Mouse (Mus musculus): ENCODE data around the gene Ndc1. TPM values are rescaled to one million over a fixed set of nuclear protein-coding genes. Genes with fewer than 3 reads are reported as not detected.

Ndc1 gene
- total and polyA plus RNA-seq, 3 experiments: 10.2 to 15.4 (median 11.3) TPM

- no peak for DNase-seq
- Histone ChIP-seq H3K9ac (ENCODE audit: low read depth, low read length) (no peak overlapping the region), H3K36me3 (ENCODE audit: control insufficient read depth, insufficient read depth, low read length) (no peaks in the 10 kb centered on the region), H3K27ac (no peak overlapping the region), H3K79me2 (replicated peaks; ENCODE audit: control insufficient read depth, insufficient read depth, low read length) (no peaks in the 10 kb centered on the region), H3K4me1 (ENCODE audit: control insufficient read depth, insufficient read depth, low read length) (no peaks in the 10 kb centered on the region), H3K4me3 (no peak overlapping the region), H3K27me3 (ENCODE audit: control insufficient read depth, insufficient read depth, low read length) (peaks cover 5% of the 10 kb centered on the region)
- TF ChIP-seq CTCF (IDR thresholded peaks at IDR 0.05) (no peak), EP300 (IDR thresholded peaks at IDR 0.05; ENCODE audit: insufficient read depth, low read depth, low read length) (no peak), POLR2A (IDR thresholded peaks at IDR 0.05; ENCODE audit: insufficient read depth, low read depth, low read length) (no peak)
- 95% methylated on average over 7 of the region's 7 CpGs for WGBS
- intact Hi-C loops (cut with DNase I): no loop called here
These were observed 68.9 kb downstream of the Ndc1 start for GRCm38 (mm10) chr4:107436476-107436875.

- Histone ChIP-seq H3K27ac (no peak overlapping the region), H3K4me3 (no peak overlapping the region), H3K27me3 (ENCODE audit: control insufficient read depth, insufficient read depth, low read length) (peaks cover 4% of the 10 kb centered on the region), H3K36me3 (ENCODE audit: control insufficient read depth, insufficient read depth, low read length) (no peaks in the 10 kb centered on the region), H3K9ac (ENCODE audit: low read depth, low read length) (no peak overlapping the region), H3K79me2 (replicated peaks; ENCODE audit: control insufficient read depth, insufficient read depth, low read length) (no peaks in the 10 kb centered on the region), H3K4me1 (ENCODE audit: control insufficient read depth, insufficient read depth, low read length) (no peaks in the 10 kb centered on the region)
- TF ChIP-seq POLR2A (IDR thresholded peaks at IDR 0.05; ENCODE audit: insufficient read depth, low read depth, low read length): no peak
- TF ChIP-seq CTCF (IDR thresholded peaks at IDR 0.05): no peak
- no peak for TF ChIP-seq EP300 (IDR thresholded peaks at IDR 0.05; ENCODE audit: insufficient read depth, low read depth, low read length)
- intact Hi-C loops (cut with DNase I): no loop called here
- DNase-seq: no peak
- WGBS: 93% methylated on average over 8 of the region's 8 CpGs
These were observed 71.2 kb downstream of the Ndc1 start for GRCm38 (mm10) chr4:107438741-107439140.

- 0 out of 2 replicates have a peak overlapping the region, but pooled peaks have one; percentile 16 for H3K4me3 ChIP-seq
- H3K4me1 ChIP-seq (ENCODE audit: control insufficient read depth, insufficient read depth, low read length): no peaks in the 10 kb centered on the region
- 27% methylated on average over 13 of the region's 13 CpGs for WGBS
- intact Hi-C loops (cut with DNase I): no loop called here
- DNase-seq: no peak
- H3K9ac ChIP-seq (ENCODE audit: low read depth, low read length): no peak overlapping the region
- H3K27me3 ChIP-seq (ENCODE audit: control insufficient read depth, insufficient read depth, low read length): peaks cover 4% of the 10 kb centered on the region
- no peak overlapping the region for H3K27ac ChIP-seq
- no peaks in the 10 kb centered on the region for H3K79me2 ChIP-seq (replicated peaks; ENCODE audit: control insufficient read depth, insufficient read depth, low read length)
- TF ChIP-seq EP300 (IDR thresholded peaks at IDR 0.05; ENCODE audit: insufficient read depth, low read depth, low read length) (no peak), POLR2A (IDR thresholded peaks at IDR 0.05; ENCODE audit: insufficient read depth, low read depth, low read length) (no peak), CTCF (IDR thresholded peaks at IDR 0.05) (no peak)
- H3K36me3 ChIP-seq (ENCODE audit: control insufficient read depth, insufficient read depth, low read length): no peaks in the 10 kb centered on the region
These were observed 72.7 kb downstream of the Ndc1 start for GRCm38 (mm10) chr4:107440306-107440705.

- Histone ChIP-seq H3K27ac (no peak overlapping the region), H3K36me3 (ENCODE audit: control insufficient read depth, insufficient read depth, low read length) (no peaks in the 10 kb centered on the region), H3K9ac (ENCODE audit: low read depth, low read length) (no peak overlapping the region), H3K4me1 (ENCODE audit: control insufficient read depth, insufficient read depth, low read length) (no peaks in the 10 kb centered on the region), H3K27me3 (ENCODE audit: control insufficient read depth, insufficient read depth, low read length) (no peaks in the 10 kb centered on the region), H3K79me2 (replicated peaks; ENCODE audit: control insufficient read depth, insufficient read depth, low read length) (no peaks in the 10 kb centered on the region), H3K4me3 (no peak overlapping the region)
- intact Hi-C loops (cut with DNase I): no loop called here
- 81% methylated on average over 11 of the region's 11 CpGs for WGBS
- TF ChIP-seq EP300 (IDR thresholded peaks at IDR 0.05; ENCODE audit: insufficient read depth, low read depth, low read length) (no peak), POLR2A (IDR thresholded peaks at IDR 0.05; ENCODE audit: insufficient read depth, low read depth, low read length) (no peak), CTCF (IDR thresholded peaks at IDR 0.05) (no peak)
- DNase-seq: no peak
These were observed 74.7 kb downstream of the Ndc1 start for GRCm38 (mm10) chr4:107442288-107442687.

- Histone ChIP-seq H3K36me3 (ENCODE audit: control insufficient read depth, insufficient read depth, low read length) (no peaks in the 10 kb centered on the region), H3K27me3 (ENCODE audit: control insufficient read depth, insufficient read depth, low read length) (no peaks in the 10 kb centered on the region), H3K9ac (ENCODE audit: low read depth, low read length) (no peak overlapping the region), H3K79me2 (replicated peaks; ENCODE audit: control insufficient read depth, insufficient read depth, low read length) (no peaks in the 10 kb centered on the region), H3K4me1 (ENCODE audit: control insufficient read depth, insufficient read depth, low read length) (no peaks in the 10 kb centered on the region), H3K27ac (no peak overlapping the region), H3K4me3 (no peak overlapping the region)
- TF ChIP-seq POLR2A (IDR thresholded peaks at IDR 0.05; ENCODE audit: insufficient read depth, low read depth, low read length) (no peak), CTCF (IDR thresholded peaks at IDR 0.05) (no peak), EP300 (IDR thresholded peaks at IDR 0.05; ENCODE audit: insufficient read depth, low read depth, low read length) (no peak)
- no peak for DNase-seq
- WGBS: 77% methylated on average over 16 of the region's 16 CpGs
- intact Hi-C loops (cut with DNase I): no loop called here
These were observed 75.4 kb downstream of the Ndc1 start for GRCm38 (mm10) chr4:107442891-107443483.

GRCm38 (mm10) chr4:107443621-107444020 lies 76.0 kb downstream of the Ndc1 start:
- TF ChIP-seq EP300 (IDR thresholded peaks at IDR 0.05; ENCODE audit: insufficient read depth, low read depth, low read length) (no peak), CTCF (IDR thresholded peaks at IDR 0.05) (no peak), POLR2A (IDR thresholded peaks at IDR 0.05; ENCODE audit: insufficient read depth, low read depth, low read length) (no peak)
- WGBS: 77% methylated on average over 11 of the region's 11 CpGs
- H3K27me3 ChIP-seq (ENCODE audit: control insufficient read depth, insufficient read depth, low read length): no peaks in the 10 kb centered on the region
- no peak overlapping the region for H3K4me3 ChIP-seq
- no peaks in the 10 kb centered on the region for H3K4me1 ChIP-seq (ENCODE audit: control insufficient read depth, insufficient read depth, low read length)
- no peaks in the 10 kb centered on the region for H3K79me2 ChIP-seq (replicated peaks; ENCODE audit: control insufficient read depth, insufficient read depth, low read length)
- H3K36me3 ChIP-seq (ENCODE audit: control insufficient read depth, insufficient read depth, low read length): no peaks in the 10 kb centered on the region
- no peak for DNase-seq
- intact Hi-C loops (cut with DNase I): no loop called here
- no peak overlapping the region for H3K27ac ChIP-seq
- H3K9ac ChIP-seq (ENCODE audit: low read depth, low read length): no peak overlapping the region

Data from heart, adult 2 months (tissue).